Mouse (Mus musculus) frontal cortex, postnatal 25 days (tissue): Measurements from ENCODE around the gene Hhipl2.
"Not testable (repeated sequence)": the region's sequence is repeated elsewhere in the genome, so short reads cannot be mapped to it uniquely, and the experiment has no call there.

Experiments
- DNase-seq, 2 experiments: peaks; one replicate each; pipeline ENCODE4 v3.0.0; 2022; ENCODE audit warnings: low spot score in 2 of 2

The Hhipl2 gene

GRCm38 (mm10) chr1:183417873-183418272, at the start of gene Hhipl2:
Gene Hhipl2 (plus strand): TSS chr1:183418215.
- no peak for DNase-seq

DNA sequence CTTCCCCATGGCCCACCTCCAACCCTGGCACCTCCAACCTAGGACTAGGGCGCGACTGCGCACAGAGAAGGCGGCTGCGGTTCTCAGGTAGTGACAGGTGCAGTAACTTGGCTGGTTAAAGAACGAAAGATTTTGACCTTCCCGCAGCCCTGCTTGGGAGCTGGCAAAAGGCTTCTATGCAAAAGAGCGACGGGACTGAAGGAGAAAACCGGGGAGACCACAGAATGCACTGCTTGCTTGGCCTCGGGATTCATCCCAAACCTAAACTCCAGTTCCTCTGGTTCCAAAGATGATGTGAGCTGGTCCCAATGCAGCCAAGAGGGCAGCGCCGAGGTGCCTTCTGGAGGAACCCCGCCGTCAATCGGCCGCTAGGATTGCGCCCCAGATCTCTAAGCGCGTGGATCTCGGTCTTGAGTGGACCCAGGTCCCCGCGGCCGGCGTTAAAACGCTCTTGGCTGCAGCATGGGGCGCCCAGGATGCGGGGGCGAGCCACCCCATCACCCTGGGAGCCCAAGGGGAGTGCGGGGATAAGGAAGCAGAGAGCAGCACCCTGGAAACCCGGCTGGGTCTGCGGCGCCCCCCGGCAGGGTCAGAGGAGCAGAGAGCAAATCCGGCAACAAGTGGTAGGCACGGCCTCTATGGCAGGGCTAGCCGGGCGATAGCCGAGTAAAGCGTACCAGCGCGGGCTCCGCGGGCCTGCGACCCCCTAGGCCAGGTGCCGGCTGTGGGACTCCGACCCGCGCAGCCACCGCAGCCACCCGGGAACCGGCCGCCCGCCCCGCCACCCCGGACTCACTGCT, 49.2 kb upstream of the Hhipl2 start:
- peak; percentile 11 to 22 for DNase-seq

- DNase-seq = peak; percentile 88 to 93
Observed at GRCm38 (mm10) chr1:183369427-183370014, 48.5 kb upstream of the Hhipl2 start, which contains the start of gene Mia3. Gene Mia3 (minus strand): TSS chr1:183369553.

GRCm38 (mm10) chr1:183374728-183375127, 43.3 kb upstream of the Hhipl2 start:
- DNase-seq = no peak

- no peak for DNase-seq
Observed at GRCm38 (mm10) chr1:183377045-183377444, 41.0 kb upstream of the Hhipl2 start.

- DNase-seq = no peak
Observed at GRCm38 (mm10) chr1:183378321-183378941, 39.6 kb upstream of the Hhipl2 start.

DNA sequence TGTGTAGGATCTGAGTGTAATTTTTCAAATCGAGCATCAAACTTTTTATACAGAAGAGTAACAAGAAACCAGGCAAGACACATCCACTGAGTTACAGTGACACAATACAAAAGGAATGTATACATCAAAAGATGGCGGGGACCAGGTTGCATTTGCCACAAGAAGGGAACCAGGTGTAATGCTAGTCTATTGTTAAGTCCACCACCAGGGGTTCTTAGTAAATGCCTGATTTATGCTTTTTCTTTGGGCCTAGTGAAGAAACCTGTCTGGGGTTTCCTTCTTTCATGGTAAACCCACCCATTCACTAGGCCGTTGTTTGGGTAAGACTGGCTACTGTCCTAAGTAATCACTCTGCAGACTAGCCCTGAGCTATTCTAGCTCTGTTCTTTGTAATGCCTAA, 38.6 kb upstream of the Hhipl2 start:
- not testable (repeated sequence) for DNase-seq

- no peak for DNase-seq
Observed at GRCm38 (mm10) chr1:183381816-183382215, 36.2 kb upstream of the Hhipl2 start.

- no peak for DNase-seq
Observed at GRCm38 (mm10) chr1:183382621-183383020, 35.4 kb upstream of the Hhipl2 start.

GRCm38 (mm10) chr1:183387421-183387820, 30.6 kb upstream of the Hhipl2 start:
- DNase-seq = not testable (repeated sequence)

GRCm38 (mm10) chr1:183388426-183389406, 29.3 kb upstream of the Hhipl2 start, which contains the start of gene Taf1a:
Gene Taf1a (plus strand): TSS chr1:183388981.
- DNase-seq = peak; percentile 67 to 83

DNA sequence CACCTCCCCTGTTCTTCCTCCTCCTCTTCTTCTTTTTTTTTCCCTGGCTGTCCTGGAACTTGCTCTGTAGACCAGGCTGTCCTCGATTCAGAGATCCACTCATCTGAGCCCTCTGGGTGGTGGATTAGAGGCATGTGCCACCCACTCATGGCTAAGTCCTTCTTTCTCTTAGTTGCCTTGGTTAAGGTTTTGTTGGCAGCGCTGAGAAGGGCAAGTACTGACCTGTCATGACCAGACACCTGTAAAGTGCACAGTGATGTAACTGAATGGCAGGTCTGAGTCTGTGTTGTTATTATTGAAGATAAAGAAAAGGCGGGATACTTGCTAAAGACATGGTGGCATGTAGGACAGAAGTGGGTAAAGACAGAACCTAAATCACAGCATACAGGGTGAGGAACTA, 14.6 kb upstream of the Hhipl2 start:
- no peak for DNase-seq

DNA sequence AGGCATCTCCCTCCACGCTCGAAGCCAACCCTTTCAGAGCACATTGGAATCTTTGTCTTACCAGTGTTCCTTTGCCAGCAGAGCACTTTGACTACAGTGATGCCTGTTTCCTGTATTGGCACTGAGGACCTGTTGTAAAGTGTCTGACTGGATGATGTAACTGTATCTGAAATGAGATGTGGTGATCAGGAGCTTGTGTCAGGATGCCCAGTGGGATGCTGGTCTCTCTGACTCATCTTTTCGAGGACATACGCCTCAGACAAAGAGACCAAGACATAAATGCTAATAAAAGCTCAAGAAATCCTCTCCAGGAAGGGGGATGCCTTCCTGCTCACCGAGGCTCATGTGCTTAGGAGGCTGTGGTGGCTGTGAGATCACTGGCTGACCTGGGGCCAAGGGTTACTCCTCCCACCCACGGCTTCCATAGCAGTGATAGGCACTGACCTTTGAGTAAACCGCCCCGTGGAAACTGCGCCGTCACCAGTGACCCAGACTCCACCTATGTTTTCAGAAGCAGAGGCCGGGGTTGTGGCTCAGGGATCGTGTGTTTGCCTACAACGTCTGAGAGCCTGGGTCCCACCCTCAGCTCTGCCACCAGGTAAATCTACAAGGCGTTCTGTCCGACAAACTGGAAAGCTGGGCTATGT, 3.8 kb upstream of the Hhipl2 start:
- DNase-seq = no peak

GRCm38 (mm10) chr1:183419741-183420140, 1.7 kb downstream of the Hhipl2 start:
- DNase-seq = no peak

GRCm38 (mm10) chr1:183420296-183420695, 2.3 kb downstream of the Hhipl2 start:
- DNase-seq = no peak

DNA sequence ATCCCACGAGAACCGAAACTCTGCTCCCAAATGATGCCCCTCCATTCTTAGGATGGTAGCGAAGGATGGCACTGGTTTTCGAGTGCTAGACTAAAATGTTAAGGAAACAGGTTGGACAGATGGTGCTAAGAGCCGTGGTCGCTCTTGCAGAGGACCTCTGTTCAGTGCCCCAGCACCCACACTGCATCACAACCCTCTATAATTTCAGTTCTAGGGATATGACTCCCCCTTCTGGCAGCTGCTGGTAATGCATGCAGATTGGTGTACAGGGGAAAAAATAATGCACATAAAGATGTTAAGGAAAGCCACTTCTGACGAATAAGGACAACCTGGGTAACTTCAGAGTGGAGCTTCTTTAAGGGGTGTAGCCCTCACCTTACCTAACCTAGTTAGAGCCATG, 6.1 kb downstream of the Hhipl2 start:
- DNase-seq = no peak

DNA sequence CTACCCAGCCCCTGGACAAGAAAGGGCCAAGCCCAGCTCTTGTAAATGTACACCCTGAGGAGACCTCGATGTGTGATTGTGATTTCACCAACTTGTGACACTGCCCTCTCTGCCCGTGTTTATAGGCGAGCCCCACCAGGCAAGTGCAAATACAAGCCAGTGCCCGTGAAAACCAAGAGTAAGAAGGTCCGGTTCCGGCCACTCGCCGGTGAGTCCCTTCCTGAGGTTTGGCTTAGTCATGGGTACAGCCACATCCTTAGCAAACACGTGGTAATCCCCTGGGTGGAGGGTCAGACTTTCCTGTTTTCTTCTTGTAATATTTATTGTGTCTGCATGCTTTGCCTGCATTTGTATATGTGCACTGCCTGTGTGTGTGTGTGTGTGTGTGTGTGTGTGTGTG, 16.9 kb downstream of the Hhipl2 start:
- DNase-seq = no peak

DNA sequence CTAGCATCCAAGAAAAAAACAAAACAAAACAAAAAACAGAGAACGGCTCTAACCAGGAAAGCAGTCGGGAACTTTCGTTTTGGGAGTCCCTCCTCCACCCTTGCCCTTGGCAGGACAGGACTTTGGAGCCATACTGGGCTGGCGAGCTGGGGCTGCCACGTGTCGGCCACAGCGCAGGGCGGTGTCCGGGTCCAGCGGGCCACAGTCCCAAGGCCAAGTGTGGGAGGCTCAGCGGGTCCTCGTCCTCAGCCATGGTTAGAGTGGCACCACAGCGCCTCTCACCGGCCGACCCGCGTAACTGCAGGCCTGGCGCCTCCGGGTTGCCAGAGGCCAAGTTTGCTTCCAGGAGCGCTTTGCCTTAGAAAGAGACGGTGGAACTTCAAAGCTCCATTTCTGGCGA, 21.0 kb downstream of the Hhipl2 start:
- peak; percentile 47 to 50 for DNase-seq

GRCm38 (mm10) chr1:183442015-183442774, 24.2 kb downstream of the Hhipl2 start:
- DNase-seq = peak; percentile 77 to 83

- no peak for DNase-seq
Observed at GRCm38 (mm10) chr1:183453066-183453465, 35.1 kb downstream of the Hhipl2 start.
